Mouse (Mus musculus) CD4-positive, CD25-positive, alpha-beta regulatory T cell, adult 4 months (primary cell): Measurements from ENCODE around the gene Nexn. TPM values are rescaled to one million over a fixed set of nuclear protein-coding genes. Genes with fewer than 3 reads are reported as not detected.
"Not testable (repeated sequence)": the region's sequence is repeated elsewhere in the genome, so short reads cannot be mapped to it uniquely, and the experiment has no call there.

Source experiments
- ATAC-seq: one replicate; pipeline ENCODE4 v1.8.0; 2017
- polyA plus RNA-seq, 2 experiments: library from polyadenylated mRNA; unstranded; fragments of 100-300 nt; shearing (Covaris generic); gene quantifications; one replicate each; pipeline ENCODE4 v1.2.1; 2017

Gene Nexn
- polyA plus RNA-seq: 1 to 10 TPM; 2.0 to 5.2 TPM

GRCm38 (mm10) chr3:152266036-152266421, at the start of gene Nexn:
Gene Nexn (minus strand): TSS chr3:152266350.
- no peak for ATAC-seq

- peak; percentile 100 for ATAC-seq
Measured at GRCm38 (mm10) chr3:152315613-152316012, 49.5 kb upstream of the Nexn start.

GRCm38 (mm10) chr3:152314666-152315065, 48.5 kb upstream of the Nexn start:
- ATAC-seq: not testable (repeated sequence)

- no peak for ATAC-seq
Measured at GRCm38 (mm10) chr3:152309250-152309645, 43.1 kb upstream of the Nexn start.

GRCm38 (mm10) chr3:152308485-152309249, 42.5 kb upstream of the Nexn start:
- ATAC-seq: no peak

GRCm38 (mm10) chr3:152305971-152306370, 39.8 kb upstream of the Nexn start:
- no peak for ATAC-seq

- no peak for ATAC-seq
Measured at GRCm38 (mm10) chr3:152305080-152305479, 38.9 kb upstream of the Nexn start.

GRCm38 (mm10) chr3:152304093-152304815, 38.1 kb upstream of the Nexn start:
- ATAC-seq: no peak

- ATAC-seq: no peak
Measured at GRCm38 (mm10) chr3:152302991-152303390, 36.8 kb upstream of the Nexn start.

- ATAC-seq: no peak
Measured at GRCm38 (mm10) chr3:152300376-152301337, 34.5 kb upstream of the Nexn start.

GRCm38 (mm10) chr3:152295896-152296295, 29.7 kb upstream of the Nexn start:
- ATAC-seq: no peak

GRCm38 (mm10) chr3:152294400-152294799, 28.2 kb upstream of the Nexn start:
- ATAC-seq: no peak

- ATAC-seq: no peak
Measured at GRCm38 (mm10) chr3:152293530-152294181, 27.5 kb upstream of the Nexn start.

- no peak for ATAC-seq
Measured at GRCm38 (mm10) chr3:152291895-152292294, 25.7 kb upstream of the Nexn start.

GRCm38 (mm10) chr3:152290175-152290798, 24.1 kb upstream of the Nexn start:
- no peak for ATAC-seq

- no peak for ATAC-seq
Measured at GRCm38 (mm10) chr3:152288740-152289139, 22.6 kb upstream of the Nexn start.

GRCm38 (mm10) chr3:152288276-152288675, 22.1 kb upstream of the Nexn start:
- ATAC-seq: no peak

- no peak for ATAC-seq
Measured at GRCm38 (mm10) chr3:152287810-152288209, 21.7 kb upstream of the Nexn start.

- ATAC-seq: no peak
Measured at GRCm38 (mm10) chr3:152284759-152285158, 18.6 kb upstream of the Nexn start.

- no peak for ATAC-seq
Measured at GRCm38 (mm10) chr3:152284306-152284705, 18.2 kb upstream of the Nexn start.

- no peak for ATAC-seq
Measured at GRCm38 (mm10) chr3:152282126-152282525, 16.0 kb upstream of the Nexn start.

GRCm38 (mm10) chr3:152278431-152278830, 12.3 kb upstream of the Nexn start:
- ATAC-seq: no peak
